Mouse (Mus musculus): Measurements from ENCODE around the gene Appl1. TPM values are rescaled to one million over a fixed set of nuclear protein-coding genes. Genes with fewer than 3 reads are reported as not detected.
"Not testable (repeated sequence)": the region's sequence is repeated elsewhere in the genome, so short reads cannot be mapped to it uniquely, and the experiment has no call there.

Gene Appl1
- polyA plus RNA-seq, 1 experiment: 5.8 TPM

GRCm38 (mm10) chr14:26969164-26969563 lies 1.9 kb downstream of the Appl1 start:
- DNase-seq (ENCODE audit: low read depth): no peak

GRCm38 (mm10) chr14:26960518-26960917 lies 10.5 kb downstream of the Appl1 start:
- DNase-seq (ENCODE audit: low read depth): no peak

GRCm38 (mm10) chr14:26956139-26956538 lies 14.9 kb downstream of the Appl1 start:
- DNase-seq (ENCODE audit: low read depth): not testable (repeated sequence)

GRCm38 (mm10) chr14:26935558-26935957 lies 35.5 kb downstream of the Appl1 start:
- no peak for DNase-seq (ENCODE audit: low read depth)

- DNase-seq (ENCODE audit: low read depth): no peak
Measured at GRCm38 (mm10) chr14:26934891-26935290, 36.1 kb downstream of the Appl1 start.

- no peak for DNase-seq (ENCODE audit: low read depth)
Measured at GRCm38 (mm10) chr14:26923702-26924421, 47.2 kb downstream of the Appl1 start.

GRCm38 (mm10) chr14:26919310-26919709 lies 51.7 kb downstream of the Appl1 start:
- DNase-seq (ENCODE audit: low read depth): no peak

GRCm38 (mm10) chr14:26913681-26914268 lies 57.3 kb downstream of the Appl1 start:
- DNase-seq (ENCODE audit: low read depth): no peak

GRCm38 (mm10) chr14:26911826-26912225 lies 59.2 kb downstream of the Appl1 start:
- no peak for DNase-seq (ENCODE audit: low read depth)

GRCm38 (mm10) chr14:26911201-26911600 lies 59.8 kb downstream of the Appl1 start:
- DNase-seq (ENCODE audit: low read depth): no peak

GRCm38 (mm10) chr14:26910461-26910860 lies 60.6 kb downstream of the Appl1 start:
- DNase-seq (ENCODE audit: low read depth): not testable (repeated sequence)

GRCm38 (mm10) chr14:26907401-26907800 lies 63.6 kb downstream of the Appl1 start:
- DNase-seq (ENCODE audit: low read depth): no peak

GRCm38 (mm10) chr14:26900893-26901292 lies 70.1 kb downstream of the Appl1 start:
- DNase-seq (ENCODE audit: low read depth): no peak

- no peak for DNase-seq (ENCODE audit: low read depth)
Measured at GRCm38 (mm10) chr14:26899490-26899889, 71.5 kb downstream of the Appl1 start.

- no peak for DNase-seq (ENCODE audit: low read depth)
Measured at GRCm38 (mm10) chr14:26894392-26894791, 76.6 kb downstream of the Appl1 start, which contains the start of gene Asb14. Gene Asb14 (plus strand): TSS chr14:26894557.

- no peak for DNase-seq (ENCODE audit: low read depth)
Measured at GRCm38 (mm10) chr14:26890777-26891176, 80.3 kb downstream of the Appl1 start.

- no peak for DNase-seq (ENCODE audit: low read depth)
Measured at GRCm38 (mm10) chr14:26887244-26887643, 83.8 kb downstream of the Appl1 start.

- DNase-seq (ENCODE audit: low read depth): no peak
Measured at GRCm38 (mm10) chr14:26881700-26882099, 89.3 kb downstream of the Appl1 start.

- no peak for DNase-seq (ENCODE audit: low read depth)
Measured at GRCm38 (mm10) chr14:26879976-26880375, 91.1 kb downstream of the Appl1 start.

GRCm38 (mm10) chr14:26878756-26879155 lies 92.3 kb downstream of the Appl1 start:
- no peak for DNase-seq (ENCODE audit: low read depth)
